Mouse (Mus musculus) urinary bladder, postnatal 10 days (tissue): ENCODE data around the gene Phkg2.
A peak's percentile ranks its signal among the peaks of the same experiment; 100 is the strongest.

Experiments
- DNase-seq: peaks from one replicate; pipeline ENCODE4 v3.0.0; 2022; ENCODE audit warnings: low spot score

Gene Phkg2

DNA sequence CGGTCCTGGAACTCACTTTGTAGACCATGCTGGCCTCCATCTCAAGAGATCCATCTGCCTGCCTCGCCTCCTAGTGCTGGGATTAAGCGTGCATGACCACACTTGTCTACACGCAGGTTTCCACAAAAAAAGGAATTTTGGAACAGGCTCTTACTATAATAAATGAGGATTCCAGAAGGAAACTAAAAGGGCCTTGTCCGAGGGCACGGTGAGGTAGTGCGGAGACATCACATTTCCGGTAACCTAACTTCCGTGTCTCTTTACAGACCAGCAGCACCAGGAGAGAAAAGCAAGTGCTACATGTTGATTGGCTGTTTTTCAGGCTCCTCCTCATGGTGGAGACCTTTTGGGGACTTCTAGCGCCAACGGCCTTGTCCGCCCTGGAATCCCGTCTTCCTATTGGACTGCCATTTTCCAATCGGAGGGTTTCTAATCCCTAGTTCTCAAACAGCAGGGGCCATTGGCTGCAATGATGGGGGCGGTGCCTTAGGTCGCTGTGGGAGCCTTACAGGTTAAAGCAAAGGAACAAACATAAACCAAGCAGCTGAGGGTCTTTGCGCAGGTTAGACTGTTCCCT is at the start of gene Phkg2:
Phkg2 (plus strand) TSS at position 446 of the 577 bp plus-strand sequence.
- DNase-seq = no peak

DNA sequence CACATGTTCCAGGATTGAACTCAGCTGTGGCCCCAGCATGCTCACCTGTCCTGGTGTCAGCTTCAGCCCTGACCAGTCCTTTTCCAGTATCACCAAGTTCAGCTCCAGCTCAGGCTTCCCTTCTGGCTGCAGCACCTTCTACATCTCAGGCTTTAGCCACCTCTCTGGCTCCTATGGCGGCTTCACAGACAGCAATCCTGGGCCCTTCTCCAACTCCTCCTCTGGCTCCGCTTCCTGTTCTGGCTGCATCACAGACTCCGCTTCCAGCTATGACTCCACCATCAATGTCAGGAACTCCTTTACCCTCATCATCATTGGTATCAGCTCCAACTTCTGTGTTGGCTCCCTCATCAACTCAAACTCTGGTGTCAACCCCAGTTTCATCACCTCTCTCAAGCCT is 31.5 kb upstream of the Phkg2 start:
- no peak for DNase-seq

DNA sequence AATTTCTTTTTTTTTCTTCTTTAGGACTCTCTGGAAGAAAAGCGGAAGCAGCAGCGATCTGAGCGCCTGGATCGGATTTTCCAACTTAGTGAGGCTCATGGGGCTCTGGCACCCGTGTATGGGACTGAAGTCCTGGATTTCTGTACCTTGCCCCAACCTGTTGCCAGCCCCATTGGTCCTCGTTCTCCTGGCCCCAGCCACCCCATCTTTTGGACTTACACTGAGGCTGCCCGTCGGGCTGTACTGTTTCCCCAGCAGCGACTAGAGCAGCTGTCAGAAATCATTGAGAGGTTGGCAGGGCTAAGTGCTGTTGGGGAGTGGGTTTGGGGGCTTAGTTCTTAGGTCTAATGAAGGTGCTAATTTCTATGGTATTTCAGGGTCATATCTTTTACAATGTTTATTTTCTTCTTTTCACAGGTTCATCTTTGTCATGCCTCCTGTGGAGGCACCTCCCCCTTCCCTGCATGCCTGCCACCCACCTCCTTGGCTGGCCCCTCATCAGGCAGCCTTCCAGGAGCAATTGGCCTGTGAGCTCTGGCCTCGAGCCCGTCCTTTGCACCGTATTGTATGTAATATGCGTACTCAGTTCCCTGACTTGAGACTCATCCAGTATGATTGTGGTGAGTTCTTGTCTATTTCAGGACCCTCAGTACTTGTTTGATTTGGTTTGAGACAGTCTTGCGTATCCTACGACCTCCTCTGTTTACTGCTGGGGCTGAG is 23.9 kb upstream of the Phkg2 start:
- no peak for DNase-seq

DNA sequence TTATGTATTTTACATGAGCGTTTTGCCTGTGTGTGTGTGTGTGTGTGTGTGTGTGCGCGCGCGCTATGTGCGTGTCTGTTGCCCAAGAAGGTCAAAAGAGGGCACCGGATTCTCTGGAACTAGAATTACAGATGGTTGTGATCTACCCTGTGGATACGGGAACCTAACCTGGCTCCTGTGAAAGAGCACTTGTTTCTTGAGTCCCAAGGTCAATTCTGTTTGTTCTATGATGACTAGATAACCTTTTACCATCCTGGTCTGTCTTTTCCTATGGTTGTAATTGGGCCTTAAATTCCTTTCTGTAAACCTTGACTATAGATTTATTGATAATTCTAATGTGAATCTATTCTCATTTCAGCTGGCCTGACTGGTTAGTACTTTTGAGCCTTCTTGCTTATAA is 21.6 kb upstream of the Phkg2 start:
- DNase-seq = no peak

DNA sequence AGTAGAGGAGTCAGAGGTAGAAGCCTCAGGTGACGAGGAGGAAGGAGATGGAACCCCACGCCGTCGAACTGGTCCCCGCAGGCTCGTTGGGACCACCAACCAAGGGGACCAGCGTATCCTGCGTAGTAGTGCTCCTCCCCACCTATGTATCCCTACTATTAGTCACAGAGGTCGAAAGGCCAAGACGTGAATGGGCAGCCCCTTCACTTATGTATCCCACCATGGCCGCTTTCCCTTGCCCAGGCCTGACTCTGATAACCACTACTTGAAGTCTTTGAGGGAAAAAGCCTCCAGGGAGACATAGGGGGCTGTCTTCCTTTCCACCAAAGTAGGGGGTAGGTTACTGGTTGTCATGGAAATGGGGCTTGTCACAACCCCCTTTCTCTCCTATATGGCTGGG is 12.6 kb upstream of the Phkg2 start:
- DNase-seq = no peak

DNA sequence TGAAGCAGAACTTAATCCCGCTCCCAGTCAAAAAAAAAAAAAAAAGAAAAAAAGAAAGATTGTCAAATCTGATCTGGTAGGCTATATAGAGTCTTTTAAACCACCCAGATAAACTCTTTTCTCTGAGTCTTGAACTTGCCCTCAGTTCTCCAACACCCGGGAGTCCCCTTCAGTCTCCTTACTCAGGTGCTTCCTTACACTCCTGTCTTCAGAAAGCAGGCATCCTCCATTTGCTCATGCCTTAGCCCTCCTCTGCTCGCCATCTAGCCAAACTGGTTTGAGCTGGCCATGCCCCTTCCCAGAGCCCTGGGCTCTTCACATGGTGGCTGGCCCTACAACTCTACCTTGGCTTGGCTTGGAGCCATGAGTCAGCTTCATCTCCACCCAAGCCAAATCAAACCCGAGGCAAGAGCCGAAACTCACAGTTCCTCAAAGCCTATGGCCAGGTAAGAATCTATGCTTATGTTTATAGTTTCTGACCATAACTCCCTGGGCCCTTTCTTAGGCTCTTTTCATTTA is 11.7 kb upstream of the Phkg2 start, which contains the start of gene Tmem265:
Tmem265 (plus strand) TSS at position 51 of the 519 bp plus-strand sequence.
- DNase-seq = no peak

DNA sequence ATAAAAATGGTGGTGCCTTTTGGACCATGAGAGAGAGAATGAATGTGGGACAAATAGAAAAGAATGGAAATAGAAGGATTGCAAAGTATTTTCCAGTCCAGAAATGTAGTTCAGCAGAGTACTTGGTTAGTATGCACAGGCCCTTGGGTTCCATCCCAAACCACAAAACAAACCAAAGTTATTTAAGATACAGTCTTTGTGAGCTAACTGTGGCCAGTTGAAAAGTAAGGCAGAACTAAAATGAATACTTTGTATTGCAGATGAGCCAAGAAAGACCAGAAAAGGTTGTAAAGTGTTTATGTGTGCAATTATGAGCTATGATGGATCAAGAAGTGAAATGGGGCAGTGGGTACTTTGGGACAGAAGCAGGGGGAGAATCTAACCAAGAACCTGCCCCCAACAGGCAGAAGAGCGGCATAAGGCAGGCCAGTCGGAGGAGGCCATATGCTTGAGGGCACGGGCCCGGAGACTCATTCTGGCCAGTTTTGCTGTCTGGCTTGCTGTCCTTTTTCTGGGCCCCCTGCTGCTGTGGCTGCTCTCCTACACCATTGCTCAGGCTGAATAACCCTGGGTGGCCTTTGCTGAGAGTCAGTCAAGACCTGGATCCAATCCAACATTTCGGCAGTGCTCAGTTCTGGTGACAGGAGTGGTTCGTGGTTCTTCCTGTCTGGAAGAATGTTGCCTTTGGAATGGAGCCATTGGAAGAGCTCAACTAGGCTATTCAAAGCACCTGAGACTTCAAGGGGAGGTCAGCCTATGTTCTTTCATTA is 8.6 kb upstream of the Phkg2 start:
- DNase-seq = no peak

DNA sequence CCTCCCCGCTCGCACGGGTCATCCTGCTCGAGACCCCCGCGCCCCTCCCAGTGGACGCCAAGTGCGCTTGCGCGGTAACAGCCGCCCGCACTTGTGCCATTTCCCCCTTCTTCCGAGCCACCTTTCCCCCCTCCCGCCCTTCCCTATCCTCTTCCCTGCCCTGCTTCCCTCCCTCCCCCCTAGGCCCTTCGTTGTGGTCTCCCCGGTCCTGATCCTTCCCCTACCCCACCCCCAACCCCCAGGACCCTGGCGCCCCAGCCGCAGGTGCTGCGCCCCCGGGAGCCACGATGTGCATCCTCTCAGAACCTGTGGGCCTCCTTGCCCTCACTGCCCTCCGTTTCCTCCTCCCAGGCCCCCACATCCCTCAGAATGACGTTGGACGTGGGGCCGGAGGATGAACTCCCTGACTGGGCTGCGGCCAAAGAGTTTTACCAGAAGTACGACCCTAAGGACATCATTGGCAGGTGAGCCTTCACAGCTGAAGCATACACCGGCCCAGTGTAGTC is 416 bp downstream of the Phkg2 start:
- no peak for DNase-seq

DNA sequence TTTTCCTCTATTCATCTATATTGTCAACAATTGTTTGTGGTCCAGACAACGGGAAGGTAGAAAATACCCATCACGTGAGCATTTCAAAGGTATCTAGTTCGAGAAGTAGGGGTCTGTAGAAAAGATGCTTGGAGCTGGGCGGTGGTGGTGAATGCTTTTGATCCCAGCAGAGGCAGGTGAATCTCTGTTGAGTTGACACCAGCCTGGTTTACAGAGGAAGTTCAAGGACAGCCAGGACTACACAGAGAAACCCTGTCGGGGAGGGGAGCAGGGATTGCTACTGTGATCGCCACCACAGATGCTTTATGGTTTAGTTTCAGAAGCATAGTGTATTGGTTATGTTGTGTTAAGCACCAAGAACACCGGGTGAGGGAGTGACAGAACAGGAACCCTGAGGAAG is 975 bp downstream of the Phkg2 start:
- no peak for DNase-seq

DNA sequence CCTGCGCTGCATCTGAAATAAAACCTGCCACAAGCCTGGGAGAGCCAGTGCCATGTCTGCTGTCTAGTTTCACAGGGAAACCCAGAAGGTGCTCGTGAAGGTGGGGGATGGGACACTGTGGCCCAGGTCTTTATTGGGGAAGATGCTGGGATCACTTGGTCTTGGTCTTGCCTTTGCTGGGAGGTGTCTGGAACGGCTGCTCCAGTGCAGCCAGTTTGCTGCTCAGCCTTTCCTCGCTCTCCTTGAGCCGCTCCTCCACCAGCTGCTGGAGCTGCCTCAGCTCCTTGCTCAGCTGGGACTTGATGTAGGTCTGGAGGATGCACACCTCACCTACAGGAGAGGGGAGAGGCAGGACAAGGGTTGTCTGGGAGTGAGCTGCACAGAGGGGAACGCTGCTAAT is 10.1 kb downstream of the Phkg2 start:
- DNase-seq = no peak

DNA sequence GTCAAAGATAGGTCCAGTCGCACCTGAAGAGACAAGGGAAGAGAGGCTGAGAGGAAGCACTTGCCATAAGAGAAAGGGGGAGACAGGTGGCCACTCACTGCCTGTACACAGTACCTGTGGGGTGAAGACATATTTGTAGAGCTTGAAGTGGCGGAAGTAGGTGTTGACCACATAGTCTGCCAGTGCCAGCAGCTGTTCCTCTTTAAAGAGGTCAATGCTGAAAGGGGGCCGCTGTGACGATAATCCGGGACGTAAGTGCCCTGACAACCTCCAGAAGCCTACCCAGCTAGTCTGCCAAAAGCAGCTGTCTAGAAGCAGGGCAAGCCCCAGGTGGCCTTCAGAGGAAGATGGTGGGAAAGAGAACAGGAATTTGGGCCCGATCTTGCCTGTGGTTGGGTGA is 11.9 kb downstream of the Phkg2 start:
- no peak for DNase-seq

DNA sequence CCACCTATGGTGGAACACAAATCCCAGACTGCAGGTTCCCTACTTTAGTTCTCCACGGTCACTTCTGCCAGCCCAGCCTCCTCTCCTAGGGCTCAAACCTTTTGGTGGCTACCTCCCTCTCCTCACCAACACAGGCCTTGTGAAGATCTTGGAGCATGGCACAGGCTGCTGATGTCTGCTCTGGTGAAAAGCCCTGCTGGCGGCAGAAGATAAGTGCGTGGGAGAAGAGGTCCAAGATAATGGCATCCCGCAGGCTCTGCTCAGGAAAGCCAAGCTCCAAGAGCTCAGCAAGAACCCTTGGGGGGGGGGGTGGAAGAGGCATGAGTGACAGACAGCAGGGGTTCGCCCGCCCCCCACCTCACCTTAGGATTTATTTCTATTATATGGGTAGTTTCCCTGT is 13.0 kb downstream of the Phkg2 start:
- no peak for DNase-seq

DNA sequence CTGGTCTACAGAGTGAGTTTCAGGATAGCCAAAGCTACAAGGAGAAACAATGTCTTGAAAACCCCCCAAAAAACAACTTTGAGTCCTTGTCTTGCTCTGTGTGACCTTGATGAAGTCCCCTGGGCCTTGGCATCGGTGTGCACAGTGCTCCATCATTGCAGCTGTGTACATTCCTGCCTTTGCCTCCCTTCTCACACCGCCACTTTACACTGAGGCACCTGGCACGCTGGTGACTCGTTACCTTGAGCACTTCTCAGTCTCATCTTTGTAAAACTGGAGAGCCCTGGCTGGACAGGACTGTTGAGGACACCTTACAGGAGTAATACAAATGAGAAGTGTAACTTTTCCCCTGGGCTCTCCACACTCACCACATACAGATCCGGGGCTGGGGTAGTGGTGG is 14.1 kb downstream of the Phkg2 start:
- no peak for DNase-seq

DNA sequence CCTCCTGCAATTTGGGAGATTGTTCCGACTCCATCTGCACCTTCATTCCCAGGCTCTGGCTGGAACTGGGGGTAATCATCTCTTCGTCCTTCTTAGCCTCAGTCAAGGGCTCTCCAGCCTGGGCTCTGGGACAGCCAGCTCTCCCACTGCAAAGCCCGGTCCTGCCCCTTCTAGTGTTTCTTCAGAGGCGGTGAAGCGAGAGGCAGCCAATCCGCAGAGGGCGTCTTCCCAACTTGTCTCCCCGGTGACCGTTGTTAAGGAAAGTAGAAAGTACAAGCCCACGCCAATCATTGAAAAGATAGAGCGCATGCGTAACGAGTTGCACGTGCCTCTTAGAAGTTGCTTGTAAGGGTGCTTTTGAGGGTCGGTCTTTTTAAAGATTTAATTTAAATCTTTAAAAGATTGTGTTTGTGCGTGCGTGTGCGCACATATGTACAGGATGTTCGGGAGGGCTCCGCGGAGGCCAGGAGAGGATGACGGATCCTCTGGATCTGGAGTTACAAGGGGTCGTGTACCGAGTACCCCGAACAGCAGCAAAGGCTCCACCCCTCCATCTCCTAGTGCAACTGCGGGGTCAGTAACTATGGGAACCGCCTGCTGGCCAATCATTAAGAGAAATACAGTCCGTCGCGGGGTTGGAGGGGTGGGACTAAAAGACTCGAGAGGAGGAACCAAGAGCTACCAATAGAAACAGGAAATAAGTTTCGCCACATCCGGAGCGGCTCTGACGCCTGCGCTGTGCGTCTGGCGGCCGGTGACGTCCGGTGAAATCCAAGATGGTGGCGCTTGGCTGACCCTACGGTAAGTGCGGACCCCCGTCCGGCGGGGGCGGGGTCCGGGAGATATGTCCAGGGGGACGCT is 15.1 kb downstream of the Phkg2 start, which contains the start of the genes Ccdc189 and Rnf40:
Ccdc189 (minus strand) TSS at position 585 of the 861 bp plus-strand sequence.
Rnf40 (plus strand) TSS at position 757 of the 861 bp plus-strand sequence.
- peak; percentile 69 for DNase-seq

DNA sequence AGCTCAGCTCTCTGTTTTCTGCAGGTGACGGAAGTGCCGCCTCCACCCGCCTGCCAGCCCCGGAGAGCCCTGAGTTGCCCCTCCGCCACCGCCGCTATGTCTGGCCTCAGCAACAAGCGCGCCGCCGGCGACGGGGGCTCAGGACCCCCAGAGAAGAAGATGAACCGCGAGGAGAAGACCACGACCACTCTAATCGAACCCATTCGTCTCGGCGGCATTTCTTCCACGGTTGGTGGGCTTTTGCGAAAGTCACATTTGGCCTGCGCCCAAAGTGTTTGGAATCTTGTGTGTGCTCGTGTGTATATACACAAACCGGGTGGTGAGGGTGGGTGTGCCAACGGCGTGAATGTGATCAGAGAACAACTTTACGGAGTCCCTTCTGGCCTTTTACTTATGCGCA is 15.8 kb downstream of the Phkg2 start:
- no peak for DNase-seq

DNA sequence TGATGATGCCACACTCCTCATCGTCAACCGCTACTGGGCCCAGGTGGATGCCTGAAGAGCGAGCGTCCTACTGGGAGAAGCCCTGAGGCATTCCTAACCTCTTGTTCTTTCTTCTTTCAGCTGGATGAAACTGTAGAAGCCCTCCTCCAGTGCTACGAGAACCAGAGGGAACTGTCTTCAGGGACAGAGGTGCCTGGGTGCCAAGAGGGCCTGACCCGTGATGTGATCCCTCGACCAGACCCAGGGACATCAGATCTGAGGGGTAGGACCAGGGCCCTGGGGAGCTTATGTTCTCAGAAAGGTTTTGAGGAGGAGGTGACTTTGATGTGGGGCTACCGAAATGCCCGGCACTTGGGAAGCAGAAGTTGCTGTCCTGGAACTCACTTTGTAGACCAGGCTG is 16.5 kb downstream of the Phkg2 start:
- no peak for DNase-seq

DNA sequence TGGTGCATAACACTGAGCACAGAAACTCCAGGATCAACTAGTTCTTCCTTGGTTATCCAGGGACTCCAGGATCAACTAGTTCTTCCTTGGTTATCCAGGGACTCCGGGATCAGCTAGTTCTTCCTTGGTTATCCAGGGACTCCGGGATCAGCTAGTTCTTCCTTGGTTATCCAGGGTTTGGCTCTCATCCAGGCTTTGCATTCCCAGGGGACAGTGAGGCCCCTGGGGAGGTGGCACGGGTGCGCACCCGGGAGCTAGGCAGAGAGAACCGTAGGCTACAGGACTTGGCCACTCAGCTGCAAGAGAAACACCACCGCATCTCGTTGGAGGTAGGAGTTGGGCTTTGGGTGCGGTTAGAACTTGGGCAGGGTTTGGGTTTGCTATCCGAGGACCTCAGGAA is 18.0 kb downstream of the Phkg2 start:
- DNase-seq = no peak

DNA sequence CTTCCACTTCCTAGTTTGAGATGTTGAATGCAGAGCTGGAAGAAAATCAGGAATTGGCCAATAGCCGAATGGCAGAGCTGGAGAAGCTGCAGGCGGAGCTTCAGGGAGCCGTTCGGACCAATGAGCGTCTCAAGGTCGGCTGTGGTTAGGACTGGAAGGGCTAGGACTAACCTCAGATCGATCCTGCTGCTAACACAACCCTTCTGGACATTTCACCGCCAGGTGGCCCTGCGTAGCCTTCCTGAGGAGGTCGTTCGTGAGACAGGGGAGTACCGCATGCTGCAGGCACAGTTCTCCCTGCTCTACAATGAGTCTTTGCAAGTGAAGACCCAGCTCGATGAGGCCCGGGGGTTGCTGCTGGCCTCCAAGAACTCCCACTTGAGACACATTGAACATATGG is 19.4 kb downstream of the Phkg2 start:
- DNase-seq = no peak

DNA sequence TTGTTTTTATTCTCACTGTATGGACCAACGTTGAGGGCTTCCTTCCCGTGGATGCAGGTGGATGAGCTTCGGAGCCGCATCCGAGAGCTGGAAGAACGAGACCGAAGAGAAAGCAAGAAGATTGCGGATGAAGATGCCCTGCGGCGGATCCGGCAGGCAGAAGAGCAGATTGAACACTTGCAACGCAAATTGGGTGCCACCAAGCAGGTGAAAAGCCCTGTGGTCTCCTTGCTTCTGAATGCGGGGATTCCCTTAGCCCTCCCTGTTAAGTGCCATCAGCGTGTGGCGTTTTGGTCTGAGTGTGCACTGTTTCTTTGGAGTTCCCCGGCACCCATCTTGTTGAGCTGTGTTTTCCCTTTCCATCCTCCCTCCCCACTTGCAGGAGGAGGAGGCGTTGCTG is 23.6 kb downstream of the Phkg2 start:
- no peak for DNase-seq

DNA sequence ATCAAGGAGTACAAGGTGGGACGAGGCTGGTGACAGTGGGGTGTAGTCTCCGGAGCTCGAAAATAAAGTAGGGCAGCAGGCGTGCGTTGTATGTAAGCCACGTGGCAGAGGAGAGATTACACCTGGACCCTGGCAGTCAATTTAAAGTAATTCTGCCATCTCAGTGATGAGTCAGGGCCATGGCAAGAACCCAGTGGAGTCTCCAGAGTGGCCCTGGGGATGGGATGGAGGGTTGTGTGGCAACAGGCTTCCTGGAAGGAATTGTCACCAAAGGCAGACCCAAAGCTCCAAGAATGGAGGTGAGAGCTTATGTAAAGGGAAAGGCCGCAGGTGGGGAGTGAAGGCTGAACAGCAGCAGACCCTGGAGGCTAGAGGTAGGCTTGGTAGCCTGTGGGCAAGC is 27.5 kb downstream of the Phkg2 start:
- DNase-seq = no peak

DNA sequence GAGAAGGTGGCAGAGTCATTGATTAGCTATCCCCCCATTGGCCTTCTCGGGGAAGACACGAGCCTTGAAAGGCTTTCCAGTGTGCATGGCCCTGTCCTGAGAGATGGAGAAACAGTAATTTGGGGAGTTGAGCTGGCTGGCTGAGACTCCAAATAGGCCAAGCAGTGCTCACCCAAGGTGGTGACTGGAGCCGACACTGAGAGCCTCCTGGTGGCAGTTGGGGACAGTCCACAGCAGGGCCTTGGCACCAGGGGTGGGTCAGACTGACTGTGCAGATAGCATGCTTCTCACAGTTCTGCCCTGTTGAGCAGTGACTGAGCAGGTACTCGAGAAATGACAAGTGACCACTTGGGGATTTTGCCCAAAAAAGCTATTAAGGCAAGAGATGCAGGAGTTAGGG is 28.6 kb downstream of the Phkg2 start:
- no peak for DNase-seq

DNA sequence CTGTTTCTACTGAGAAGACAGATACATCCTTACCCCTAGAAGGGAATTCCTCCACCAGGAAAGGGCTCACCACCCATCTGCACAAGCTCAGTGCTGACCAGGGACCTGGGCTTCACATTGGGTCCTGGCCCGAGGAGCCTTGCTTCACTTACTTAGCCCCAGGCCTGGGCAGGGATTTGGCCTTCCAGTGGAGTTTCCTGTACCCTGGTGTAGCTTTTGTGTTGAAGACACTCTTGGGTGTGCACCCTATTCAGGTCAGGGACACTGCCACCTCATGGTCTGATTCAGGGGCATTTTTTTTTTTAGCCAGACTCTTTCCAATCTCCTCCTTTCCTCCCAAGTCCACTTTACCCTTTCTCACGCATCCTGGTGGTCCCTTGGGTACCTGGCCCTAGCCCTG is 29.8 kb downstream of the Phkg2 start:
- no peak for DNase-seq
